Mouse (Mus musculus): ENCODE results near the gene Gm10277. TPM values are rescaled to one million over a fixed set of nuclear protein-coding genes. Genes with fewer than 3 reads are reported as not detected.

Gene Gm10277
- polyA plus RNA-seq, 1 experiment from 2014 or later, result 1.8 TPM

GRCm38 (mm10) chr11:77822781-77823180 is 35.2 kb upstream of the Gm10277 start:
- WGBS, result 19% methylated on average over 7 of the region's 7 CpGs
- H3K4me1 ChIP-seq, result peaks cover 13% of the 10 kb centered on the region; the same call in 1 of the 2 replicates
- H3K9ac ChIP-seq, result no peak overlapping the region
- H3K27me3 ChIP-seq, result no peaks in the 10 kb centered on the region
- no peak overlapping the region for H3K27ac ChIP-seq
- peaks cover 62% of the 10 kb centered on the region for H3K36me3 ChIP-seq
- no peak overlapping the region for H3K4me2 ChIP-seq
- no peak for ATAC-seq (ENCODE audit: insufficient number of reproducible peaks, insufficient read depth, low FRiP score, low TSS enrichment, low read depth)
- no peaks in the 10 kb centered on the region for H3K9me3 ChIP-seq
- no peak overlapping the region for H3K4me3 ChIP-seq

DNA sequence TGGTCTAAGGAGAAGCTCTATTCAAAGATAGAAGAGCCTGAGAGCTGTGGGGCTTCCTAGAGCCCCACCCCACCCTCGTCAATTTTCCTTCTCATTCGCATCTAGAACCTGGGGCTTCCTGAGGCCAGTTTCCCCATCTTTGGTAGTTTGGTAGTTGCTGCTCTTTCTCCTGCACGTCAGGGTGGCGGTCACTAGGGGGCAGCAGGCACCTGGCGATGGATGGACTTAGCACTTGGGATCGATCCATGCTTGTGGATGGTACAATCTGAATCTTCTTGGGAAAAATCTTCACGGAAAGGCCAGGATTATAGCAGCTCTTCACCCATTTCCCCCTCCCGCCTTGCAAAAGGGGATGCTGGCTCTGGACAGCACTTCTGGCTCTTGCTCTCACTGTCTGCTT is 34.1 kb upstream of the Gm10277 start:
- Histone ChIP-seq H3K4me3 (no peak overlapping the region), H3K36me3 (peaks cover 62% of the 10 kb centered on the region), H3K4me2 (no peak overlapping the region), H3K9ac (no peak overlapping the region), H3K27ac (no peak overlapping the region), H3K9me3 (no peaks in the 10 kb centered on the region), H3K4me1 (peaks cover 13% of the 10 kb centered on the region; the same call in 1 of the 2 replicates), H3K27me3 (no peaks in the 10 kb centered on the region)
- WGBS, result 20% methylated on average over 8 of the region's 8 CpGs
- ATAC-seq (ENCODE audit: insufficient number of reproducible peaks, insufficient read depth, low FRiP score, low TSS enrichment, low read depth), result no peak

DNA sequence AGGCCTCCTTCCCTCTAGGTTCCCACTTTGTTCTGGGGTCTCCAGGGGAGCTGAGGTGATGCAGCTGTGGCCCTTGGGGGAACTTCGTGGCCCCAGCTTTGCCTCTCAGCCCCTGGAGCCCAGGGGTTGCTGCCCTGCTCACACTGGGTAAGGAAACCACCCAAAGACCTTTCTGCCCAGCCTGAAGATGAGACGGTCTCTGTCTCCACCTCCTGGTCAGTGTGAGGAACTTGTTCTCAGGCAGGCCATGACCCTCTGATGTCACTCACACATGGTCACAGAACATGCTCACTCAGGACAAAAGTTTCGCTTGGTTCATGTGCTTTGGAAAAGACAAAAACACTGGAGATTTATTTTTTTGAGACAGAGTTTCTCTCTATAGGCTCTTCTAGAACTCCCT is 28.5 kb upstream of the Gm10277 start:
- Histone ChIP-seq H3K4me3 (no peak overlapping the region), H3K4me1 (no peaks in the 10 kb centered on the region), H3K36me3 (peaks cover 45% of the 10 kb centered on the region), H3K4me2 (no peak overlapping the region), H3K27me3 (no peaks in the 10 kb centered on the region), H3K27ac (no peak overlapping the region), H3K9ac (no peak overlapping the region), H3K9me3 (no peaks in the 10 kb centered on the region)
- 19% methylated on average over 3 of the region's 3 CpGs for WGBS
- no peak for ATAC-seq (ENCODE audit: insufficient number of reproducible peaks, insufficient read depth, low FRiP score, low TSS enrichment, low read depth)

- Histone ChIP-seq H3K27me3 (no peaks in the 10 kb centered on the region), H3K9me3 (no peaks in the 10 kb centered on the region), H3K9ac (no peak overlapping the region), H3K4me2 (no peak overlapping the region), H3K36me3 (peaks cover 27% of the 10 kb centered on the region), H3K4me1 (no peaks in the 10 kb centered on the region), H3K27ac (no peak overlapping the region), H3K4me3 (no peak overlapping the region)
- 74% methylated on average over 2 of the region's 2 CpGs for WGBS
- no peak for ATAC-seq (ENCODE audit: insufficient number of reproducible peaks, insufficient read depth, low FRiP score, low TSS enrichment, low read depth)
Observed at GRCm38 (mm10) chr11:77813969-77814368, 26.4 kb upstream of the Gm10277 start.

DNA sequence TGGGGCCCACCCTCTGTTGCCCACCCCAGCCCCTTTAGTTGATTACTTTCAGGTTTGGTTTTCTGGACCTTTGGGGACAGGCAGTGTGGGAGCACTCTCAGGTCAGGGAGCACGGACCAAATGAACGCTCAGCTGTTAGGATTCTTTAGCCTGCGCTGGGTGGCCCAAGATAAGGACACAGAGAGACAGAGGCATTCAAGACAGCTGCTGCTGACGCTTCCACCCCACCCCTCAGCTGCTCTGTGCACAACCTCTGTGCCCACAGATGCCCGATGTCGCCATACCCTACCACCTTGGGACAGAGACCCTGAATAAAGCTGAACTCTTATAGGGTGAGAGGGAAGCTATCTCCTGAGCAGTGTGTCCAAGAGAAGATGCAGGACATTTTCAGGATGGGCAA is 22.5 kb upstream of the Gm10277 start:
- peaks cover 7% of the 10 kb centered on the region for H3K4me1 ChIP-seq
- H3K9me3 ChIP-seq, result no peaks in the 10 kb centered on the region
- H3K27ac ChIP-seq, result no peak overlapping the region
- H3K4me2 ChIP-seq, result no peak overlapping the region
- no peak for ATAC-seq (ENCODE audit: insufficient number of reproducible peaks, insufficient read depth, low FRiP score, low TSS enrichment, low read depth)
- no peaks in the 10 kb centered on the region for H3K27me3 ChIP-seq
- peaks cover 12% of the 10 kb centered on the region; the same call in 1 of the 2 replicates for H3K36me3 ChIP-seq
- no peak overlapping the region for H3K4me3 ChIP-seq
- H3K9ac ChIP-seq, result no peak overlapping the region
- WGBS, result 91% methylated on average over 6 of the region's 6 CpGs

DNA sequence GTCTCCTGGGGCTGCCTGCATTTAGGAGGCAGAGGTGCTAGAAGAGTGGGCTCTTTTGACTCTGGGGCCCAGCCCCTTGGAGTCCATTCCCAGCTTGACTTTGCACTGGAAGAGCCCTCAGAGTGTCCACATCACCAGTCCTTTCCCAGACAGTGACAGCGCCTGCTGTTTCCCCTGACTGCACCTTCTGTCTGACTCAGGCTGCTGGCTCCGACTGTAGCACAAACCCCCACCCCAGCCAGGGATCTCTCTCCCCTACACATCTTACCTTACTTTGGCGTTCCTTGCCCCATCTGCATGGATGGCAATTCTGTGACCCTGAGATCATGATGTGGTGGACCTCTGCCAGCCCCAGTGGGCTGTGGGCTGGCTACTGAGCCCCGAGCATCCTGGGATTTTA is 21.7 kb upstream of the Gm10277 start:
- H3K9ac ChIP-seq, result 0 out of 2 replicates have a peak overlapping the region, but pooled peaks have one; percentile 11
- WGBS, result 82% methylated on average over 4 of the region's 4 CpGs
- H3K36me3 ChIP-seq, result peaks cover 12% of the 10 kb centered on the region; the same call in 1 of the 2 replicates
- ATAC-seq (ENCODE audit: insufficient number of reproducible peaks, insufficient read depth, low FRiP score, low TSS enrichment, low read depth), result no peak
- no peak overlapping the region for H3K27ac ChIP-seq
- H3K9me3 ChIP-seq, result no peaks in the 10 kb centered on the region
- peaks cover 7% of the 10 kb centered on the region for H3K4me1 ChIP-seq
- H3K27me3 ChIP-seq, result no peaks in the 10 kb centered on the region
- H3K4me3 ChIP-seq, result no peak overlapping the region
- no peak overlapping the region for H3K4me2 ChIP-seq

DNA sequence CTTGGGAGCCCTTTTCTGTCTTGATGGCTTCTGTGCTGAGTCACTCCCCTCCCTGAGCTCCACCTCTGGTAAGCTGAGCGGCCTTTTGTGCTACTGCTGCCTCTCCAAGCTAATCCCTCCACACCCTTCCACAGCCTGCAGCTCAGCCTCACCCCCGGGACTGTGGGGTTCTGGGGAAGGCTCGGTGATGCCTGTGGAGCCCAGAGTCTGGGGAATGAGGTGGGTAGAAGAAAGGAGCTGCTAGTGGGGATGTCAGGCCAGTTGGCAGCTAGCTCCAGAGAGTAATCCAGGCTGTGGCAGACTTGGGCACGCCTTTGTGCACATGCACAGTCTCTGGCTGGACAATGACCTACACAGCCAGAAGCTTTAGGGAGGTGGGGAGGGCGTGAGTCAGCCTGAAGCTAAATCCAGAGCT is 20.5 kb upstream of the Gm10277 start:
- 31% methylated on average over 5 of the region's 5 CpGs for WGBS
- no peaks in the 10 kb centered on the region for H3K9me3 ChIP-seq
- no peak overlapping the region for H3K4me2 ChIP-seq
- ATAC-seq (ENCODE audit: insufficient number of reproducible peaks, insufficient read depth, low FRiP score, low TSS enrichment, low read depth), result no peak
- no peaks in the 10 kb centered on the region for H3K27me3 ChIP-seq
- H3K27ac ChIP-seq, result no peak overlapping the region
- peaks cover 7% of the 10 kb centered on the region for H3K4me1 ChIP-seq
- H3K36me3 ChIP-seq, result peaks cover 12% of the 10 kb centered on the region; the same call in 1 of the 2 replicates
- no peak overlapping the region; the same call in 1 of the 2 replicates for H3K9ac ChIP-seq
- H3K4me3 ChIP-seq, result no peak overlapping the region

DNA sequence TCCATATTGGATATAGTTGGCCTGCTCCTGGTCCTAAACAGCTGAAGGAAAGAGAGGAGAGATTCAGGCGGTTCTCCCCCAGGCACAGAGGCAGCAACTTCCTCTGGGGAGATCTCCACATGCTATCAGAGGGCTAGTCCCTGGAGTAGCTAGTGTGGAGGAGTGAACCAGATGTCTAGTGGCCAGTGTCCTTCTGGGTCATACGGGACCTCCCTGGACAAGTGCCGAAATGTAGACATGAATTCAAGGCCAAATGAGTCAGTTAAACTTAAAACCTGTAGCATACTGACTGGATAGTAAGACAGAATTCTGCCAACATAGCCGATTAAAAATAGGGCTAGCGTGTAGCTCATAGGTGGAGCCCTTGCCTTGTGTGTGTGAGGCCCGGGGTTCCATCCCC is 19.3 kb upstream of the Gm10277 start:
- Histone ChIP-seq H3K4me1 (peaks cover 8% of the 10 kb centered on the region), H3K9ac (no peak overlapping the region), H3K27ac (no peak overlapping the region), H3K27me3 (no peaks in the 10 kb centered on the region), H3K4me2 (no peak overlapping the region), H3K4me3 (no peak overlapping the region), H3K9me3 (no peaks in the 10 kb centered on the region), H3K36me3 (peaks cover 1% of the 10 kb centered on the region; the same call in 1 of the 2 replicates)
- WGBS, result 79% methylated on average over 6 of the region's 6 CpGs
- ATAC-seq (ENCODE audit: insufficient number of reproducible peaks, insufficient read depth, low FRiP score, low TSS enrichment, low read depth), result no peak

GRCm38 (mm10) chr11:77806218-77806617 is 18.7 kb upstream of the Gm10277 start:
- no peak overlapping the region for H3K4me2 ChIP-seq
- H3K27me3 ChIP-seq, result no peaks in the 10 kb centered on the region
- H3K4me1 ChIP-seq, result peaks cover 15% of the 10 kb centered on the region
- H3K9ac ChIP-seq, result no peak overlapping the region
- no peaks in the 10 kb centered on the region for H3K9me3 ChIP-seq
- ATAC-seq (ENCODE audit: insufficient number of reproducible peaks, insufficient read depth, low FRiP score, low TSS enrichment, low read depth), result no peak
- 16% methylated on average over 2 of the region's 2 CpGs for WGBS
- H3K27ac ChIP-seq, result no peak overlapping the region
- no peaks in the 10 kb centered on the region for H3K36me3 ChIP-seq
- H3K4me3 ChIP-seq, result no peak overlapping the region

GRCm38 (mm10) chr11:77802341-77802865 is 14.9 kb upstream of the Gm10277 start:
- H3K9ac ChIP-seq, result no peak overlapping the region
- H3K4me1 ChIP-seq, result peaks cover 26% of the 10 kb centered on the region
- H3K9me3 ChIP-seq, result no peaks in the 10 kb centered on the region
- no peak overlapping the region for H3K4me2 ChIP-seq
- no peak for ATAC-seq (ENCODE audit: insufficient number of reproducible peaks, insufficient read depth, low FRiP score, low TSS enrichment, low read depth)
- H3K36me3 ChIP-seq, result no peaks in the 10 kb centered on the region
- H3K27me3 ChIP-seq, result no peaks in the 10 kb centered on the region
- no peak overlapping the region for H3K27ac ChIP-seq
- 70% methylated on average over 9 of the region's 9 CpGs for WGBS
- H3K4me3 ChIP-seq, result no peak overlapping the region

DNA sequence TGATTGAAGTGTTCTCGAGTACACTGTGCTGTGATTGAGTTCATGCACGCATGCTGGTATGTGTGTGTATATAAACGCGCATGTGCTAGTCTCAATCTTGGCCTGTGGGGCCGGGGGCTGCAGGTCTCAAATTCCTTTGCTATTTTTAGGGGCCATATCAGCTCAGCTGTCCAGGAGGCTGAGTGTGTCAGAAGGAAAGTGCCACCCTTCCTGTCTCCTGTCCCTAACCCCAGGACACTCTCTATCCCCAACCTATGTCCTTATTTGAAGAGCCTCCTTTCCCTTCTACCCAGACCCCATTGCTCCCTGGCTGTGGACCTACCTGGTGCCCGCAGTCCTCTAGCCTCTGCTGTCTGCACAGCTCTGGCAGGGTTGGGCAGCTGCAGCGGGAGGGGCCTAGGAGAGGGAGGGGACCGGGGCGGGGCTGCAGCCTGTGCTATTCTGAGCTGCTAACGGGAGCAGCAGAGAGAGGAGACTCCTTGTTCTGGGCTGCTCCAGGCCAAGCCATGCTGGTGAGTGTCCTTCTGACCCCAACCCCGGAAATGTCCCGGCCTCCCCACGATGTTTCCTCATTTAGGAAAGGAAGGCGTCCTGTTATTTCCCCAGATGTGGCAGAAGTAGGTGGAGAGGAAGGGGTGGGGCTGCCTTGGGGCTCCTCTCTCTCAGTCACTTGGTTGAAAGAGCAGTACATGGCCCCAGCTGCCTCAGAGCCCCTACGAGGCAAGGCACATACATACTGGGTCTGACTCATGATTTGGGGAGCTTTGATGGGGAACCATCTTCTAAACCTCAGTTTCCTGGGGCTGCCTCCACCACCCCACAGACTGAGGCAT is 13.5 kb upstream of the Gm10277 start:
- peak; percentile 67; the same call in 1 of the 2 replicates for ATAC-seq (ENCODE audit: insufficient number of reproducible peaks, insufficient read depth, low FRiP score, low TSS enrichment, low read depth)
- no peaks in the 10 kb centered on the region for H3K27me3 ChIP-seq
- peak overlapping the region; percentile 44 for H3K27ac ChIP-seq
- no peaks in the 10 kb centered on the region for H3K9me3 ChIP-seq
- peak overlapping the region; percentile 5; the same call in 1 of the 2 replicates for H3K4me3 ChIP-seq
- peaks cover 26% of the 10 kb centered on the region for H3K4me1 ChIP-seq
- peak overlapping the region; percentile 49 for H3K9ac ChIP-seq
- H3K36me3 ChIP-seq, result no peaks in the 10 kb centered on the region
- H3K4me2 ChIP-seq, result peak overlapping the region; percentile 46
- WGBS, result 15% methylated on average over 15 of the region's 15 CpGs

- Histone ChIP-seq H3K4me2 (peak overlapping the region; percentile 46; the same call in 1 of the 2 replicates), H3K4me3 (no peak overlapping the region), H3K9ac (0 out of 2 replicates have a peak overlapping the region, but pooled peaks have one; percentile 27), H3K36me3 (no peaks in the 10 kb centered on the region), H3K27ac (peak overlapping the region; percentile 44), H3K27me3 (no peaks in the 10 kb centered on the region), H3K4me1 (peaks cover 26% of the 10 kb centered on the region), H3K9me3 (no peaks in the 10 kb centered on the region)
- ATAC-seq (ENCODE audit: insufficient number of reproducible peaks, insufficient read depth, low FRiP score, low TSS enrichment, low read depth), result no peak
- WGBS, result 59% methylated on average over 9 of the region's 9 CpGs
Observed at GRCm38 (mm10) chr11:77800491-77800868, 12.9 kb upstream of the Gm10277 start.
